Mouse (Mus musculus) adrenal gland, postnatal 25 days (tissue): ENCODE measurements around the gene Ifi47. TPM values are rescaled to one million over a fixed set of nuclear protein-coding genes. Genes with fewer than 3 reads are reported as not detected.
A peak's percentile ranks its signal among the peaks of the same experiment; 100 is the strongest.

Experiments used
- DNase-seq: peaks from one replicate; pipeline ENCODE4 v3.0.0; 2021; ENCODE audit warnings: mixed read lengths
- total RNA-seq: library from RNA; stranded (reverse); gene quantifications from 2 replicates; pipeline ENCODE4 v1.2.3, GENCODE M21; 2021

The Ifi47 gene
- total RNA-seq, 1 experiment from 2014 or later = 2.9 TPM

DNA sequence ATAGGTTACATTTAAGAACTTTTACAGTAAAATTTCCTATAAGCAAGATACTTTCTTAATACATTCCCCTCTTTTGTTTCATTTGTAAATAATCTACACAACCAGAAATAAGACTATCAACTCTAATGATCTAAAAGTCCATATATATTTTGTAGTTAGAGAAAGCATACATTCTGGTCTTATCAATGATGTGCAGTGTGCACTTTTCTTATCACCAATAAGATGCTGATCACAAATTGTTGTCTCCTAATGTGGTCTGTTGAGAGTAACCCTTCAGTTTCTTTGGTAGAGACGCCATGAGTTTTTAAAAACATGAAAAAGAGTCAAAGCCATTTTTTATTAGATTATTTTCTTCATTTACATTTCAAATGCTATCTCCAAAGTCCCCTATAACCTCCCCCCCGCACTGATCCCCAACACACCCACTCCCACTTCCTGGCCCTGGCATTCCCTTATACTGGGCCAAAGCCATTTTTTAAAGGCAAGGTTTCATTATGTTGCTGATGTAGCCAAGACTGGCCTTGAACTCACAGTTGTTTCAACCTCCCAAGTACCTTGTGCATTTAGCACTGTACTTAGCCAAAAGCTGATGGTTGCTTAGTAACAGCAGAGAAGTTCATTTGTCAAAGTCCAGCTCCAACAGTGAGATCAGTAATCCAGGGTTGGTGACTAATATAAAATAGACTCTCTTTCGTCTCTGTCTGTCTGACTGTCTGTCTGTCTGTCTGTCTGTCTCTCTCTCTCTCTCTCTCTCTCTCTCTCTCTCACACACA is 13.5 kb downstream of the Ifi47 start:
- DNase-seq = no peak

GRCm38 (mm10) chr11:49090551-49090950 is 14.2 kb downstream of the Ifi47 start:
- no peak for DNase-seq

GRCm38 (mm10) chr11:49091171-49091570 is 14.8 kb downstream of the Ifi47 start:
- no peak for DNase-seq

GRCm38 (mm10) chr11:49092053-49092586 is 15.7 kb downstream of the Ifi47 start:
- DNase-seq = no peak

GRCm38 (mm10) chr11:49092786-49093185 is 16.4 kb downstream of the Ifi47 start:
- no peak for DNase-seq

- DNase-seq = no peak
Observed at GRCm38 (mm10) chr11:49093861-49094660, 17.7 kb downstream of the Ifi47 start.

DNA sequence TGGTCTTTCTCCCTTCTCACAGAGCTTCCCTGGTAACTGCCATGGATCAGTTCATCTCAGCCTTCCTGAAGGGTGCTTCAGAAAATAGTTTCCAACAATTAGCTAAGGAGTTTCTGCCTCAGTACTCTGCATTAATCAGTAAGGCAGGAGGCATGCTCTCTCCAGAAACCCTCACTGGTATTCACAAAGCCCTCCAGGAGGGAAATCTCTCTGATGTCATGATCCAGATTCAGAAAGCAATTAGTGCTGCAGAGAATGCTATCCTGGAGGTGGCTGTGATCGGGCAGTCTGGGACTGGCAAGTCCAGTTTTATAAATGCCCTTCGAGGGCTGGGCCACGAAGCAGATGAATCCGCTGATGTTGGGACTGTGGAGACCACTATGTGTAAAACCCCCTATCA is 19.0 kb downstream of the Ifi47 start:
- no peak for DNase-seq

- DNase-seq = no peak
Observed at GRCm38 (mm10) chr11:49100409-49100808, 24.0 kb downstream of the Ifi47 start.

DNA sequence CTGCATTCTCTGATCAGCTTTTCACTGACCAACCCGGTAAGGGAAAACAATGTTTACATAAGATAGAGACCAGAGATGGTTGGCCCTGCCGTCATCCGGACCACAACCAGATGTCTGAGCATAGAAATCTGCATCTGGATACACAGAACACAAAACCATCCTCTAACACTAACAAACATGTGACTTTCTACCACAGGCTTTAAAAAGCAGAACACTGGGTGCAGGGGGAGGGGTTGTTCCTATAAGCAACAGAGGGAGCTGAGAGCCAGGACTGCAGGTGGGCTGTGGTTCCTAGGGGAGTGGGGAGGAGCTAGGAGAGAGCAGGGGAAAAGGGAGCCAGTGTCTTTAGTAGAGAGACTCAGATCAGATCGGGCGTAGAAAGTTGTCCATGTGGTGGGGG is 25.1 kb downstream of the Ifi47 start:
- DNase-seq = no peak

DNA sequence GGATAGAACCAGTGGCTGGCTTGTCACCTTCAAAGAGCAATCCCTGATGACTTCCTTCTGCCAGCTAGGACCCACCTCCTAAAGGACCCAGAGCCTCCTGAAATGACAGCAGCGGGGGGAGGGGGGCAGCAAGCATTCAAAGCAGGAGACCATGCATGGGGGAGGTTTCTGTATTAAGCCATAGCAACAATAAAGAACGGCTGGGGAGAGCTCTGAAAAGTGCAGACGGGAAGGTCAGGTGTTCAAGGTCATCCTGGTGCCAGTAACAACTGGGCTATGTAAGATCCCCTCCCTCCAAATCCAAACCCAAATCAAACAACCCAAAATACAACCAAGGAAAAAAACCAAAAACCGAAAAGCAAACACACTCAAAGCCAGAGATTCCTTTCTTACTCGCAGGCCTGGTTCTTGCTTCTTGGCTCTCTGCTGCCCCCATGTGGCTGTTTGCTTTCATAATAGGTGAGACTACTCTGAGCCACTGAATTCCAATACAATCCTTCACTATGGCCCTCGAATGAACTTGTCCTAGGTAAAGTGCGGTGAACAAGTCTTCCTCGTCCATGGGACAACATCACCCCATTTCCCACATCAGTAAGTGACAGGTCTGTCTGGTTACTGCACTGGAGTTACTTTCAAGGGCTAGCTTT is 26.8 kb downstream of the Ifi47 start:
- DNase-seq = peak; percentile 91

GRCm38 (mm10) chr11:49105752-49106151 is 29.4 kb downstream of the Ifi47 start:
- DNase-seq = no peak

GRCm38 (mm10) chr11:49107650-49108537 is 31.5 kb downstream of the Ifi47 start:
- no peak for DNase-seq

DNA sequence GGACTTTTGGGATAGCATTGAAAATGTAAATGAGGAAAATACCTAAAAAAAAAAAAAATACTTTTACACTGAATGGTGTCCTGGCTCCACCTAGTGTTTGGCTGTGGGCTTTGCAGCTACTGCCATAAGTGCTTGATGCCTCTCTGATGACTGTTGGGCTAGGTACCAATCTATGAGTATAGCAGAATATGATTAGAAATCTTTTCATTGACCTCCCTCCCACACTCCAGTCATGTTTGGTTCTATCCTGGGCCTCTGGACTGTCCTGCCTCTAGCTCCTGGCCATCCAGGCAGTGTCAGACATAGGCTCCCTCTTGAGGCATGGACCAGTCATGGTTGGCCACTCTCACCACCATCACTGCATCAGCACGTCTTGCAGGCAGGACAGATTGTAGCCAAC is 32.4 kb downstream of the Ifi47 start:
- DNase-seq = peak; percentile 27

- DNase-seq = no peak
Observed at GRCm38 (mm10) chr11:49111000-49111399, 34.6 kb downstream of the Ifi47 start.

DNA sequence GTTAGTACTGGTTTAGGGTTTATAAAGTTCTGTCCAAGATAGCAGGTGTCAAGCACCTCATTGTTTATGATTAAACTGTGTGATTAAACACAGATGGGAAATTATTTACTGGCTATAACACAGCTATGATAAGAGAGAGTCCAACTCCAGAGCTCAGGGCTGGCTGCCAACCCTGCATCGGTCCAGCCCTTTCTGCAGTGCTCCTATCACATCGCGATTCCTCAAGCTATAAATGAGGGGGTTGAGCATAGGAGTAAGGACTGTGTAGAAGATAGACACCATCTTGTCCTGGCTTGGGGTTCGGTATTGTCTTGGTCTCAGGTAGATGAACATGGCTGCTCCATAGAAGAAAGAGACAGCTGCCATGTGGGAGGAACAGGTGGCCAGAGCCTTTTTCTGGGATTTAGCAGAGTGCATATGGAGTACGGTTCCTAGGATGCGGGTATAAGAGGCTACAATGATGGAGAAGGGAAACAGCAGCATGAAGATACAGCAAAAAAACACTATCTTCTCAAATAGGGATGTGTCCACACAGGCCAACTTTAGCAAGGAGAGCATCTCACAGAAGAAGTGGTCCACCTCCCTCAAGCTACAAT is 36.3 kb downstream of the Ifi47 start:
- no peak for DNase-seq

GRCm38 (mm10) chr11:49114158-49114557 is 37.8 kb downstream of the Ifi47 start:
- no peak for DNase-seq

GRCm38 (mm10) chr11:49114774-49115173 is 38.4 kb downstream of the Ifi47 start, which contains the start of gene Olfr1396:
Olfr1396 (minus strand) TSS chr11:49114874.
- DNase-seq = no peak

- no peak for DNase-seq
Observed at GRCm38 (mm10) chr11:49119635-49120034, 43.2 kb downstream of the Ifi47 start.

DNA sequence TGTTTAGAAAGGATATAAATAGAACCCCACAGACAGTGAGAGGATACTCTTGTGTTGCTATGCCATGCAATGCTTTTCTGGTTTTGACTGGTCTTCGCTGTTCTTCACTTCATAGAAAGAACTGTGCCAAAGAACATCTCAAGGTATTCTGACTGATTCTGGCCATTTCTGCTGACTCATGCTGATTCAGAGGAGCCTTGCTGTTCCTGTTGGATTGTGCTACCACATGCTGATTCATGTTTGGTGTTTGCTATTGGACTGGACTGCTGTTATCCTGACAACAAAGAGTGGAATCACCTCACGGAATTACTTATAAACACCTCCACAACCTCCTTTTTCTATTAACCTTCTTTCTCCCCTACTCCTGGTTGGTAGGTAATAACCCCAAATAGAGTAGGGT is 47.8 kb downstream of the Ifi47 start:
- no peak for DNase-seq

GRCm38 (mm10) chr11:49141974-49142373 is 65.6 kb downstream of the Ifi47 start, which contains the start of gene Olfr1395:
Olfr1395 (plus strand) TSS chr11:49142274.
- no peak for DNase-seq
